Mouse (Mus musculus) thymus, adult 2 months (tissue): ENCODE measurements around the gene BC035044.

Experiments
- CTCF ChIP-seq: fragments of 200-500 bp; IDR thresholded peaks from 2 replicates; pipeline ENCODE4 v1.5.1; 2012; ENCODE audit warnings: mild to moderate bottlenecking, control low read depth, low read length, moderate library complexity, borderline replicate concordance; ENCODE audit not compliant: control insufficient read depth, poor library complexity, insufficient read depth; ENCODE audit errors: extremely low read depth
- POLR2A ChIP-seq: fragments of 200-500 bp; IDR thresholded peaks from 2 replicates; pipeline ENCODE4 v1.6.1; 2012; ENCODE audit warnings: mild to moderate bottlenecking, low read length, control low read depth, moderate library complexity; ENCODE audit not compliant: control insufficient read depth, poor library complexity, insufficient read depth; ENCODE audit errors: extremely low read depth

DNA sequence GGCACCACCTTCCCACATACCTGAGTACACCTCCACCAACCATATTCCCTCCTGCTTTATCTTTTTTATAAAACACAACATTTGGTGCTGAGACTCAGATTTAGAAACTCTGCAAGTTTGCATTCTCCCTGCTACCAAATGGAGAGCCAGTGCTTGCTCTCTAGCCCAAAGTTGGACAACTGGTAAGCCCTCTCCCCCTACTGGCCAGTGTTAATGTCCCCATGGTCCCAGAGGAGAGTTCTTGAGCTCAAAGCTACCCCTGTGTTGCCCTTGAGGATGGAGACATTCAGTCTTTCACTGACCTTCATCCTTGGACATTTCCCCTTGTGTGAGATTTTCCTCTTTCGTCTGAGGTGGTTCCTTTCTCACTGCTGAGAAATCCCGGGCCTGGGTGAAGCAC, 9.1 kb upstream of the BC035044 start:
- TF ChIP-seq CTCF (no peak), POLR2A (no peak)
